Mouse (Mus musculus) spleen, embryonic (tissue): ENCODE data around the gene Ttc17.
"Not testable (repeated sequence)": the region's sequence is repeated elsewhere in the genome, so short reads cannot be mapped to it uniquely, and the experiment has no call there.

Source experiments
- CTCF ChIA-PET: fragments of 350-600 bp; sonication (Branson Sonifier 250); formaldehyde crosslinking; loops from one replicate; lab custom pipeline; 2022; lab: Charles Lee

The Ttc17 gene

DNA sequence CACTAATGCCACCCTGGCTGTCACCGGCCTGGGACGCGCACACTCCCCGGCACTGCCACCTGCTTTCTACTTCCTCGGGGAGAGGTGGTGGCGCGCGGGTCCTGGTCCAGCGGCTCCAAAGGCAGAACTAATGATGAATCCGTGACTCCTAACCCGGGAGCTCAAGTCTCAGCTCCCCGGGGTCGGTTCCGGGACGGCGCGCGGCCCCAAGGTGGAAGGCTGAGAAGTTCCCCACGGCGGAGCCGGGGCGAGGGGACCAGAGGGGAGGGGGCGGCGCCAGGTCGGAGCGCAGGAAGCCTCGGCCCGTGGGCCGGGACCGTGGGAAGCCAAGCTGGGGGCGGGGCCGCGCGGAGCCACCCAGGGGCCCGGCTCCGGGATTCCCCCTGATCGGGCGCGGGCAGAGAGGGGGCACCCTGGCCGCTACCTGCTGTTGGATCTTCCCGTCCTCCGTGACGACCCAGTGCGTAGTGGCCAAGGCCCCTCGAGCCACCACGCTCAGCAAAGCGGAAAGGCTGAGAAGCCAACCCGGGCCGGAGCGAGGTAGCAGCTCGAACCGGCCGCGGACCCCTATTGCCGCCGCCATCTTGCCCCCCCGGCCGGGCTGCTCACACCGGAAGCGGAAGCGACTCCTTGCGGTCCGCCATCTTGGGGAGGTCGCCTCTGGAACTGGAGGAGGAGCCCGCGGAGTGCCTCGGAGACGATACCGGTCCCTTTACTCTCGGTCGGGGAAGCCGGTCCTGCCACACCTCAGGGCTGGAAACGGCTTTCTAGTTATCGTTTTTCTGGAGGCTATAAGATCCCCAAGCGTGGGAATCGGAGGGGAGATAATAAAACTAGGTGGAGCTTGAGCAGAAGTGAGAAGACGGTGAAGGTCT is at the start of gene Ttc17:
Ttc17 (minus strand) TSS at position 607 of the 875 bp plus-strand sequence.
- CTCF ChIA-PET: no interaction called here

DNA sequence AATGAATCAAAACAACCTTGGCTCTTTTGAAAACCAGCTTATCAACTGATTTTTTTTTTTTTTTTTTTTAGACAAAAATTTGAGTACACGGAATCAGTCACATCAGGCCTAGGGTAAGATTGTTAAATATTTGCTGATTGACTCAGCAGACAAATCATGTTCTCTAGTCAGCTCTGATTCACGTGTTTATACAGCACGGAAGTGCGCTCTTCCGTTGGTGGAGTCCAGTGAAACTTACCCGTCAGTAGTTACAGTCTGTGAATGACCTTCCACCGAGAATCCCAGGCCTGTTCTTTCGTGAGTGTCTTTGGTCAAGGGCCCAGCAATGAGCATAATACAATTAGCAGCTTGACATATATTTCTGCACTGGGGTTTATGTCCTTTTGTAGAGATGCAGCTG is 43.2 kb upstream of the Ttc17 start:
- CTCF ChIA-PET: no interaction called here

DNA sequence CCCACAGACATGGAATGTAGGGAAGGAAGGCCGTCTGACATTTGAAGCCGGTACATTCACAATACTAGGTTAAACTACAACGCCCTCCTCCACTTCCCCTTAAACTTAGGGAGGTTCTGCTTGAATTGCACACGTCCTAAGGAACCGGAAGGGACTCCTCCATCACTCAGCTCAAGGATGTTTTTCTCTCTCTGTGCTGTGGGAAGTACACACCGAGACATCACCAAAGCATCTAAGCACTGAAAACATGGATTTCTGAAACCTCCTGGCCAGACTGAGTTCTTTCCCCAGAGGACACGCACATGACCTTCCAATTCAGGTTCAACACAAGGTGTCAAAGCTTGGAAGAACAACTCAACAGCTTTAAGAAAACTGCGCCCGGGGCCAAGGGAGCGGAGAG is 30.5 kb upstream of the Ttc17 start:
- CTCF ChIA-PET: no interaction called here

DNA sequence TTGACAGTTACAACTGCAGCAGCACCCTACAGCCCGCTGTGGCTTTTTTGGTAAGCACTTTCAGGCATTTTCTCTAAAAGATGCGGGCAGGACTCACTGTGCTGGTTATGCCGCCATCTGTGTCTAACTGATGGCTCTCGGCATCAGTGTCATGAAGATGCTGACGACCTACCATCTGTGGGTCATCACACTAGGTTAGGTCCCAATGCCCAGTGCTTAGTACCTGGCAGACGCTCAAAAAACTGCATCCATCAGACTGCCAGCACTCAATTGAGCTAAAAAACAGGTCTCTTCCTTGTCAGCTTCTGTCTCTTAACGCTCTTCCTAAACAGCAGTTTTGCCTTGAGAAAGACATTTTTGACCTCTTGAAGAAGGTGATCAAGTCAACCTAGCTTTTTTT is 29.0 kb upstream of the Ttc17 start:
- CTCF ChIA-PET: no interaction called here

DNA sequence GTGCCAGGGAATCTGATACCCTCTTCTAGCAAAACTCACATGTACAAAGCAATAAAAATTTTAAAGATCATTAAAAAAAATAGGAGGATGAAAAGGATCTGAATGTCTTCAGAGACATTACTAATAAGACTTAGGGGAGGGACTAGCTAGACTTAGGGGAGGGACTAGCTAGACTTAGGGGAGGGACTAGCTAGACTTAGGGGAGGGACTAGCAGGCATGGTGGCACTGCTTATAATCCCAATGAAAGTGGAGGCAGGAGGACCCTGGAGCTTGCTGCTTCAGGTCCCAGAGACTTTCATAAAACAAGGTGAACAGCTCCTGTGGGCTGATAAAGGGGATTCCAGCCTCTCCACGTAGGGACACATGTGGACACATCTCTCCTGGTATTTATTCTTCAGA is 28.3 kb upstream of the Ttc17 start:
- CTCF ChIA-PET: no interaction called here

DNA sequence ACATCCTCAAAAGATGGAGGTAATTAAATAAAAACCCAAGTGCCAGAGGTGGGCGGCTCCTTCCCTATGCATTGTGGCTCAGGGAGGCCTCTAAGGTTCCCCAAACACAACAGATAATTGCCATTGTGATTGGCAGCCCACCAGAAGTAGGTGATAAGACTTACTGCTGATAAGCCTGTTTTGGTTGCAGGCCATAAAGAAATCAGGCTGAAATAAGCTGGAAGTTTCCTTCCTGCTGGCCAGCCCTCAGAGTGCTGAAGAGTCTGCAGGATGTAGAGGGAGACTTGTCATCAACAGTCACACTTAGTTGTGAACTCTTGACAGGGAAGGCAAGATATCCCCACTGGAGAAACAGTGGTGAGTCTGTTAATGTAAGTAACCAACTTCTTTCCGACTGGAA is 25.7 kb upstream of the Ttc17 start:
- CTCF ChIA-PET: no interaction called here

DNA sequence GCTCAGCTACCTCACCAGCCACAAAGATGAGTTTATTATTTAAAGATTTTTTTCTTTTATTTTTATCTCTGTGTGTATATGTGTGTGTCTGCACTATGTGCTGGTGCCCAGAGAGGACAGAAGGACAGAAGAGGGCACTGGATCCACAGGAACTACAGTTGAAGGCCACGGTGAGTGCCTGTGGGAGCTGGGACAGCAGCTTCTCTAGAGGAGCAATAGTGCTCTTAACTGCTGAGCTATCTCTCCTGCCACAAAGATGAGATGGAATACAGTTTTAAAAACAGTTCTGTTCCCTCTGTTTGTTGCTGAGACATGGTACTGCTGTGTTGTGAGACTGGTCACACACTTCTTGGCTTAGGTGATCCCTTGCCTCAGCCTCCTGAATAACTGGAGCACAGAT is 22.0 kb upstream of the Ttc17 start:
- CTCF ChIA-PET: no interaction called here

DNA sequence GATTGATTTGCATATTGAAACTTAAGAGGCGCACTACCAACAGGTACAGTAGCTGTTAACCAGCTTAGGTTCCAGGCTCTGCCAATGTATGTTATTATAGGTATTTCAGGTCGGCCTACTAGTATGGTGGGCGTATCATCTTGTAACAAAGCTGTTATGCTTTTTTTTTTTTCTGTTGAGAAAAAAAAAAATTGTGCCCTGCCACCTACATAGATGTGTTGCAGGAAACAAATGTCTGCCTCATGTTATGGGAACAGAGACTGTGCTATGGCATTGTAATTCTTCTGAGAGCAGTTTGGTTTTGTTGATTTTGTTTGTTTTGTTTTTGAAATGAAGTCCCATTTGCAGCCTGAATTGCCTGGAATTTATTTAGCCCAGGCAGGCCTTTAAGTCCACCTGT is 952 bp upstream of the Ttc17 start:
- CTCF ChIA-PET: no interaction called here

DNA sequence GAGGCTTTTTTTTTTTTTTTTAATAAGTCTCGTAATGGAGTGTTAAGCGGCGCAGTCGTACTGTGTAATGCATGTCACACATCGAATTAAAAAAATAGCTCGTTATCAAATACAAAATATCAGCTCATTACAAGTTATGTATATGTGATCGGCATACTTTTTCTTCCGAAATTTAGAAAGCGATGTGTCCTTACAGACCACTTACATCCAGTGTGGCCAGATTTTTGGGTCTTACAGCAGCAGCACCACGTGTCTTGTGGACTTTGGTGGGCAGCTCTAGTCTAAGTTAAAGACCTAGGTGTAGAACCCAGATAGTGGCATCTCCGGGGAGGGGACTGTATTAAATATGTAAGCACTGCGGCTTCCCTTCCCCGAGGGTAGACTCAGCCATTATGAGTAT is 532 bp upstream of the Ttc17 start:
- CTCF ChIA-PET: no interaction called here

DNA sequence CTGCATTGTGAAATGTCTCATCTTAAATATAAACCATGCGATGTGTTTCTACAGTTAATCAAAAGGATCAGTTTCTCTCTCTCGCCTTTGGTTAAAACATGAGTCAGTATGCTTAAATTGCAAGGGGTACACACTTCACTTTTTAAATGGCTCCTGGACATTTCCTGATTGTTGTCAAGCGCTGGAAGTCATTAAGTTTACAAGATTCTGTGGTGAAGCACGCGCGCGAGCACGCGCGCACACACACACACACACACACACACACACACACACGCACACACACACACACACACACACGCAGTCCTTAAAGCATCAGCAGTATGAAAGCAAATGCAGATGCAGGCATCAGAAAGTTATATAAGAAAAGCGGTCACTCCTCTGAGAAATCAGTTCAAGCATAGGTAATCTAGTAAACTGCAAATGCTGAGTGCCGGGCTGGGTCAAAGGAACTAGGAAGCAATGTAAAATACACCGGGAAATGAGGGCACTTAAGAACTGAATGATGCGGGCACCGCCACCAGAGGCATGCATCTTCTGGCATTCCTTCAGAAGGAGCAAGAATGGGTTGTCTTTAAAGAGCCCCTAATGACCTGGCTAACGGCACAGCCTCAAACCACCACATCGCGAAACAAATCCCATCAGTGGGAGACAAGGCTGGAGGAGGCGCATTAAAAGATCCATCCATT is 949 bp downstream of the Ttc17 start:
- CTCF ChIA-PET: no interaction called here

DNA sequence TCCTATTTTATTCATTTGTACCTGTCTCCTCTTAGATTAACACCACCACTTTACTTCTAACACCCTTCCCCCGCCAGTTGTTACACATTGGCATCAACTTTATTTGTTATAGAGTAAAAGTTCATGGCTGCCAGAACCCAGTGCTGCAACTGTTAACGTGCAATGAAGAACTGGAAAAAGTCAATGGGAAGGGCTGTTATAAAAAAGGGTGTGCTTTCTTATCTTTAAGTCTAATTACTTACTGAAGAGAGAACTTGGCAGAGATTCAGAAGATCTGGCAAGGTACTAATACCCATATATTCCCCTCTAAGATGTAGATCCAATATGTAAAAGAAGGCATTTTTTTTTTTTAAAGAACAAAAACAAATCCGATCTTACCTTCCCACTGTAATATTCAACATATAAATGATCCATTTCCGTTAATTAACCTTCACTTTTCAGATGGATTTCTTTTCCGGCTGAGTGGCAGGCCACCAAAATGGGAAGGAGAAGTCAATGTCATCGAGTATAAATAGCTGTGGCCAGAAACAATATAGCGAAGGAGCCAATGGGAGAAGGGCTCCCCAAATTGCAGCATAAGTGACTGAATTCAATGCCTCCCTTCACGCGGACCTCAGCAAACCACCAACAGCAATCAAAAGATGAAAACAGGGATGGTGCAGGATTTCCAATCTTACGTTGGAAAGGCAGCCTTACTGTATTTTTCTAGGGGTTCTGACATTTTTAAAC is 1.8 kb downstream of the Ttc17 start:
- CTCF ChIA-PET: no interaction called here

DNA sequence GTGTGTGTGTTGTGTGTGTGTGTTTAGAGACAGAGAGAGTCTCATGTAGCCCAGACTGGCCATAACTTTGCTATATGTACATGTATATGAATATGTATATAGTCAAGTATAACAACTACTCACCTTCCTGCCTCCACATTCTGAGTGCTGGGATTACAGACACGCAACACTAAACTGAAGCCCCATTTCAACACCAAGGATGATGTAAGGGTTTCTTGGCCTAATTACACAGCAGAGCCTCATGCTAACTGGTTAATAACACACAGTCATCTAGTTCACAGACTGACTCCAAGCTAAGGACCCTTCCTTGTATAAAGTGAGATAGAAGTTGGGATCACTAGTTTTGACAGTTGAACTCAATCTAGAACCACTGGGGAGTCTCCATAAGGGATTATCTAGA is 3.9 kb downstream of the Ttc17 start:
- CTCF ChIA-PET: no interaction called here

DNA sequence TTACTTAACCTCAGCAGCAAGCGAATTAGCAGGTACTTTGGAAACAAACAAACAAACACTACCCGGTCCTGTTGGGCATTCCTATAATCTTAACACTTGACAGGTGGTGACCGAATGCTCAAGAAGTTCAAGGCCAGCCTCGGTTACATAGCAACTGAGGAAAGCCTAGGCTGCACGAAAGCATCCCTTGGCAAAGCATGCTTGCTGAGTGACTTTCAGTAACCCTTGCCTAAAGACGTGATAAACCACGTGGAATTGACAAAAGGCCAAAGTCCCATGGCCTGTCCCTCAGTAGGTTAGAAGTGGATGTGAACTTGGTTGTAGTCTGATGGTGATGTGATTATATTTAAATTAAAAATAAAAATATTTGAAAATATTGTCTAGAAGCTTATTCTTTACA is 4.4 kb downstream of the Ttc17 start:
- CTCF ChIA-PET: no interaction called here

DNA sequence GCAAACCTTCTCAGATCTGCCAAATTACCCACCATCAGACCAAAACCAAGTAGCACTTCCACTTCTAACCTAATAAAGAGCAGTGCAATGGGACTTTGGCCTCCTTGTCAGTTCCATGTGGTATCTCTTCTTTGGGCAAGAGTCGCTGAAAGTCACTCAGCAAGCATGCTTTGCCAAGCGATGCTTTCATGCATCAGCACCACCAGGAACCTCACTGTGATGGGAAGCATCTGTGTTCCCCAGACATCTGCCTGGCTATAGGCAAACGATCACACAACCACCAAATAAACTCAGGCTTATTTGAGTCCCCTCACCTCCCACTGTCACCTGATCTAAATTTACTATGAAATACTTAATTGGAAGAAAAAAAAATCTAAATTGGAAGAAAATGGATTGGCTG is 5.5 kb downstream of the Ttc17 start:
- CTCF ChIA-PET: no interaction called here

DNA sequence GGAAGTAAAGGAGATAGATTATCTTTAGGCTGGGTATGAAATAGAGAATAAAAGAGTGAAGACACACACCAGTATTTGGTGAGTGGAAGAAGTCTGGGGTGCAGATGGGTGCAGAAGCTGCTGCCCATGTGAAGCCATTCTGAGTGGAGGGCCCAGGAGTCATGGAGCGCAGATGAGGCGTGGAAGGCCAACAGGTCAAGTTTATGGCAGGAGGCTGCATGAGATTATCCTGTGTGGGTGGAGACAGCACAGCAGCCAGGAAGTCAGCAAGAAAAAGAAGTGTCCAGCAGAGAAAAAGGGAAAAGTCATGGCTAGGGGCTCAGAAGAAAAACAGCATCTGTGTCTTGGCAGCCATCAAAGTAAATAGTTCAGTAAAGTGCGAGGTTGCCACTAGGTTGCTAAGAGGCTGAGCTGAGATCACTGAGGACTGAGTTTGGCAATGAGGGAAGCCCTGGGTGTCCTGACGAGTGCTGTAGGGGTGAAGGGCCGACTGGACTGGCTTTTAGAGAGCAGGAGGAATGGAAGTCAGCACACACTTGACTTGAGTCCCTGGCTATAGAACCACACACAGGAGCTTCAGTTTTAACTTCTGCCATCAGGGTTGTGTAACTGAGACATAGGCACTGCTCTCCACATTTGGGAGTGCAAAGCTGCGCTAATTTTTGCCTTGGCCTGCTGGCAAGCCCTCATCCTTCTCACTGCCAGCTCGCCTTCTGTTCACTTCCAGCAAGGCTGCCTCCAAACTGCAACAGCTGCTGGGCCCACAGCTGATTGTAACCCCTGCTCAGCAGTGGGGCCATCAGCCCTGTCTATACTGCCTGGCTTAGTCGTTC is 8.1 kb downstream of the Ttc17 start:
- CTCF ChIA-PET: no interaction called here

DNA sequence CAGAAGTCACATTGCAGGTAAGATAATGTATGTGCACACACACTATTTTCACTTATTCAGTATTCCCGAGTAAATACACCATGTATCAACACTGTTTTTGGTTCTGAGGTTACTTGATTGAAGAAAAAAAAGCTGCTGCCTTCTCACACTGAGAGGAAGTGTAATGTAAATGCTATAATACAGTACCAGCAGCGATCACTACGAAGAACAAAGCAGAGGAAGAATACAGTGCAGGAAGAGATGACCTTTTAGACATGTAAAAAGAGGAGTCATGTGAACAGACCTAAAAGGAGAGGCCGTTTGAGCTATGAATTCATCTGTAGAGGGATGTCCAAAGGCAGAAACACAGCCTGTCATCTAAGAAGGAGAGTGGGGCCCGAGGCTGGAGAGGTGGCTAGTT is 9.0 kb downstream of the Ttc17 start:
- CTCF ChIA-PET: no interaction called here

DNA sequence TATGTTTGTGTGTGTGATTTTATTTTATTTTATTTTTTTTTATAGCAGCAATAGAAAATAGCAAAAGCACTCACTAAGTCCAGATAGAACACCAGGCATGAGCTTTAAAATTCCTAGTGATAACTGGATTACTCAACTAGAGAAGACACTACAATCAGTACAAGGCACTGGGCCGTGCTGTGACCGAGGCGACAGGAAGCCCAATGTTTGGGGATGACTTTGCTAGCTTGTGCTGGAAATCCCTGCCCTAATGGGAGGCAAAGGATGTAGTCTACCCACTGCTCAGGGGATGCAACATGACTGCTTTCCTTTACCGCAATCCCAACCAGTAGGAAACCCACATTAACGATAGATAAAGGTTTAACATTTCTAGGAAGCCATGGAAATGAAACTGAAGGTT is 10.2 kb downstream of the Ttc17 start:
- CTCF ChIA-PET: no interaction called here

DNA sequence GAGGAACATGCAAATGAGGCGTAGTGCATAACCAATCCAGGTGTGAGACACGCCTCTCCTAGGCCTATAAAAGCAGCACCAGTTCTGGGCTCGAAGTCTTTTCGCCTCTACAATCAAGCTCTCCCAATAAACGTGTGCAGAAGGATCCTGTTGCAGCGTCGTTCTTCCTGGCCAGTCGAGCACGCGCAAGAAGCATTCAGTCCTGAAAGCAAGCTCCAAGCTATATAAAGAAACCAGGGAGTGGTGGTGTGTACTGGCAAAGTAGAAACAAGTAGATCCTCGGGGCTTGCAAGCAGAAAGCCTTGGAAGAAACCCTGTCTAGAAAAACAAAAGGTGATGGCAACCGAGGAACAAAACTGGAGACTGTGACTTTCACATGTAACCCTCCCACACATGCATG is 15.4 kb downstream of the Ttc17 start:
- CTCF ChIA-PET: not testable (repeated sequence)

DNA sequence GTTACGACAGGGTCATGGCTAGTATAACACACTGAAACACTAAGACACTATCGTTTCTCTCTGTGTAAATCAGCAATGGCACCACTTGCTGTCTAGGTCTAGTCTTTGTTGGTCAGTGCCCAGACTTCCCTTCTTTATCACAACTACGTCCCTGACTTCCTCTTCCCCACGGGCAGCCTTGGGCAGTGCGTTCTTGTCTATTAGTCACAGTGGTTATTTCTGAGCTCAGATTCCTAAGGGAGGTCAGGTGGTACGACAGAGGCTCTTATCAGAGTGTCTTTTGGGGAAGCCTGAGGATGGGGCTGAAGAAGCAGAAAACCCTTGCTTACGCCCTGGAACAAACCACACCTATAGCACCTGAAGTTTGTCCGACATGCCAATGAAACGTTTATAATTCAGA is 17.5 kb downstream of the Ttc17 start:
- CTCF ChIA-PET: no interaction called here

DNA sequence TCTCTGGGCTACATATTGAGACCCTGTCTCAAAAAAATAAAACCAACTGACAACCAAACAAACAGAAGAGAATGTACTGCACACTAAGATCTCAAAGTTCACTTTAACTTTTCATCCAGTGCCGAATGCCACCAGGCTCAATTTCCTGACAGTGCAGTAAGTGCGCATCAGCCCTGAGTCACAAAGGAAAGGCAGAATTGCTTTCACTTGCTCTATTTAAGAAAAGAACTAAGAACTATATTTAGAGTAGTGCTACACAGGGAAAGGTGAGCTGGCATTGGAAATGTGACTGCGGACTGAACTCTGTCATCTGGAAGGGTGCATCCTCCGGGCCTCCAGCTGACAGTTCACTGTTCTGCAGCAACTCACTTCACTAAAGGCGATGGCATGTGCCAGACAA is 18.6 kb downstream of the Ttc17 start:
- CTCF ChIA-PET: no interaction called here

DNA sequence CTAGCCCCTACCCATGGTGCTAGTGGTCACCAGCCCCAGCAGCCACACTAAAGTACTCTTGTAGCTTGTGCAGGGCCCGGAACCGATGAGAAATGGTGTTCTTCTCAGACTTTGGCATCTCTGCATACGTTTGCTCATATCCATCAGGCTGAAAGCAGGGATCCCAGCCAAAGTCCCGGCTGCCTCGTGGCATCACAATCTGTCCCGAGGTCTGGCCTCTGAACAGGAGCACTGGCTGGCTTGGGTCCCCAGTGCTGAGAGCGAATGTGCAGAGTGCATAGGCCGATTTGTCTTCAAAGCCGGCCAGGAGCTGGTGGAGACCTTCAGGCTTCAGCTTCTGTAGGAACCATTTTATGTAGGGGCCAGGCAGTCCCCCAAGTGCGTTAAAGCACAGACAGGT is 22.0 kb downstream of the Ttc17 start:
- CTCF ChIA-PET: not testable (repeated sequence)
